Mouse (Mus musculus) ES-E14 (cell line): ENCODE measurements around the gene Hipk2. TPM values are rescaled to one million over a fixed set of nuclear protein-coding genes. Genes with fewer than 3 reads are reported as not detected.

Experiments used
- DNase-seq: peaks from one replicate; pipeline ENCODE4 v3.0.0-alpha.2; 2013; ENCODE audit warnings: low read depth, low spot score
- H3K27ac ChIP-seq: 2 replicates; pipeline ENCODE4 v1.5.1; 2012; ENCODE audit warnings: low read depth, mild to moderate bottlenecking, low read length, moderate library complexity, mixed read lengths; ENCODE audit not compliant: poor library complexity, insufficient read depth, severe bottlenecking
- H3K36me3 ChIP-seq: 2 replicates; pipeline ENCODE4 v1.6.1; 2012; ENCODE audit warnings: mild to moderate bottlenecking, low read length, moderate library complexity, mixed read lengths; ENCODE audit not compliant: control insufficient read depth, poor library complexity, insufficient read depth, severe bottlenecking
- H3K4me1 ChIP-seq, 2 experiments: fragments of 150-350 bp in 1 of 2; sonication (generic) in 1 of 2; 2 replicates each; pipeline ENCODE4 v1.6.1; 2012; ENCODE audit warnings: low read length in 2 of 2, mild to moderate bottlenecking in 1 of 2, mixed read lengths in 1 of 2; ENCODE audit not compliant: control insufficient read depth in 2 of 2, insufficient read depth in 2 of 2, poor library complexity in 1 of 2
- H3K4me3 ChIP-seq, 2 experiments: fragments of 150-350 bp in 1 of 2; sonication (generic) in 1 of 2; 2 replicates each; pipeline ENCODE4 v1.5.1; 2012; ENCODE audit warnings: low read length in 2 of 2, low read depth in 1 of 2, mild to moderate bottlenecking in 1 of 2, mixed read lengths in 1 of 2; ENCODE audit not compliant: insufficient read depth in 1 of 2, poor library complexity in 1 of 2, severe bottlenecking in 1 of 2
- H3K9ac ChIP-seq: 2 replicates; pipeline ENCODE4 v1.6.1; 2012; ENCODE audit warnings: low read depth, mild to moderate bottlenecking, low read length, mixed read lengths; ENCODE audit not compliant: poor library complexity, insufficient read depth, severe bottlenecking
- H3K9me3 ChIP-seq: fragments of 150-350 bp; sonication (generic); 2 replicates; pipeline ENCODE4 v1.6.1; 2012; ENCODE audit warnings: low read depth, mild to moderate bottlenecking, low read length; ENCODE audit not compliant: control insufficient read depth, insufficient read depth
- CHD2 ChIP-seq: IDR thresholded peaks from 2 replicates; pipeline ENCODE4 v1.6.1; 2014; ENCODE audit warnings: mild to moderate bottlenecking, low read depth, low read length, inconsistent platforms
- HCFC1 ChIP-seq: IDR thresholded peaks from 2 replicates; pipeline ENCODE4 v1.6.1; 2012; ENCODE audit warnings: low read length, inconsistent platforms, borderline replicate concordance; ENCODE audit not compliant: insufficient read depth
- MAFK ChIP-seq: IDR thresholded peaks from 2 replicates; pipeline ENCODE4 v1.6.1; 2014; ENCODE audit warnings: mild to moderate bottlenecking, low read depth, low read length, inconsistent platforms; ENCODE audit not compliant: insufficient read depth
- ZC3H11A ChIP-seq: IDR thresholded peaks from 2 replicates; pipeline ENCODE4 v1.6.1; 2012; ENCODE audit warnings: low read depth, mild to moderate bottlenecking, inconsistent platforms, low read length, borderline replicate concordance
- ZNF384 ChIP-seq: IDR thresholded peaks from 2 replicates; pipeline ENCODE4 v1.6.1; 2012; ENCODE audit warnings: low read depth, low read length, inconsistent platforms
- in situ Hi-C, 2 experiments: fragments of 600-800 bp; cut with MboI; formaldehyde crosslinking; loops; one replicate each; pipeline ENCODE4 v1.15.1; 2025; ENCODE audit warnings: low sequenced_read_pairs in 2 of 2, inconsistent platforms in 1 of 2; ENCODE audit not compliant: unreplicated experiment in 2 of 2
- total RNA-seq: library from RNA; depleted of rRNA; stranded (reverse); fragments of 300-350 nt; gene quantifications from 2 replicates; pipeline ENCODE4 v1.2.3, GENCODE M21; 2012

Gene Hipk2
- total RNA-seq, 1 experiment: 7.0 TPM

GRCm38 (mm10) chr6:38787811-38788509, 88.0 kb downstream of the Hipk2 start:
- Histone ChIP-seq H3K9ac (no peak overlapping the region), H3K27ac (no peak overlapping the region), H3K9me3 (no peaks in the 10 kb centered on the region), H3K36me3 (no peaks in the 10 kb centered on the region), H3K4me1 (0 out of 4 replicates have a peak, but pooled peaks cover 0 to 1% of the 10 kb centered on the region in 2 experiments), H3K4me3 (no peak overlapping the region)
- DNase-seq: no peak
- in situ Hi-C loops: no loop called here
- TF ChIP-seq HCFC1 (no peak), ZNF384 (no peak), ZC3H11A (no peak), CHD2 (no peak), MAFK (no peak)

GRCm38 (mm10) chr6:38787134-38787533, 88.8 kb downstream of the Hipk2 start:
- in situ Hi-C loops: no loop called here
- Histone ChIP-seq H3K27ac (no peak overlapping the region), H3K4me1 (0 out of 4 replicates have a peak, but pooled peaks cover 0 to 1% of the 10 kb centered on the region in 2 experiments), H3K9ac (no peak overlapping the region), H3K36me3 (no peaks in the 10 kb centered on the region; the same call in 1 of the 2 replicates), H3K9me3 (no peaks in the 10 kb centered on the region), H3K4me3 (no peak overlapping the region)
- DNase-seq: no peak
- TF ChIP-seq MAFK (no peak), CHD2 (no peak), ZNF384 (no peak), ZC3H11A (no peak), HCFC1 (no peak)

GRCm38 (mm10) chr6:38785747-38786146, 90.2 kb downstream of the Hipk2 start:
- Histone ChIP-seq H3K36me3 (no peaks in the 10 kb centered on the region; the same call in 1 of the 2 replicates), H3K9ac (no peak overlapping the region), H3K27ac (no peak overlapping the region), H3K4me1 (0 out of 4 replicates have a peak, but pooled peaks cover 0 to 1% of the 10 kb centered on the region in 2 experiments), H3K9me3 (no peaks in the 10 kb centered on the region), H3K4me3 (no peak overlapping the region)
- in situ Hi-C loops: no loop called here
- TF ChIP-seq HCFC1 (no peak), CHD2 (no peak), ZC3H11A (no peak), MAFK (no peak), ZNF384 (no peak)
- DNase-seq: no peak

DNA sequence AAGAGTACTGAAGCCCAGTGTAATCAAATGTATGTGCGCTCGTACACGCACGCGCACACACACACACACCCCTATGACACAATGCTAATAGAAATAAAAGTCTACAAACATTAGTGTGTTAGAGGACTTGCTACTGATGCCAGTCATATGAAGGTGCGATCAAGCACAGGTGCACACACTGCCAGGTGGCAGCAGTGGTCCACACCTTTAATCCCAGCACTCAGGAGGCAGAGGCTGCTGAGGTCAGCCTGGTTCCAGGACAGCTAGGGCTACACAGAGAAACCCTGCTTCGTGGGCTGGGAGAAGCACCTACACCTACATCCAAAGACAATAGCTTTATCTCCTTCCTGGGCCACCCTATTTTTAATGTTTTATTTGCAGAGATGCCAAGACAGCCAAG, 96.6 kb downstream of the Hipk2 start:
- DNase-seq: no peak
- in situ Hi-C loops: no loop called here

More for the DNA sequence above, 96.6 kb downstream of the Hipk2 start:
- H3K4me1 ChIP-seq: no peaks in the 10 kb centered on the region
- no peak for TF ChIP-seq ZNF384
- no peak for TF ChIP-seq ZC3H11A
- TF ChIP-seq HCFC1: no peak
- TF ChIP-seq CHD2: no peak
- no peak for TF ChIP-seq MAFK
- H3K9me3 ChIP-seq: no peaks in the 10 kb centered on the region
- no peak overlapping the region for H3K4me3 ChIP-seq
- H3K9ac ChIP-seq: no peak overlapping the region
- H3K27ac ChIP-seq: no peak overlapping the region
- no peaks in the 10 kb centered on the region; the same call in 1 of the 2 replicates for H3K36me3 ChIP-seq
